Mouse (Mus musculus) testis, adult 2 months (tissue): Measurements from ENCODE around the gene Gal.

ENCODE experiments used
- CTCF ChIP-seq: fragments of 200-500 bp; IDR thresholded peaks from 2 replicates; pipeline ENCODE4 v1.5.1; 2012; ENCODE audit warnings: low read depth, mild to moderate bottlenecking, inconsistent platforms, low read length, moderate library complexity; ENCODE audit not compliant: control insufficient read depth, insufficient read depth, insufficient replicate concordance
- POLR2A ChIP-seq: fragments of 200-500 bp; IDR thresholded peaks from 2 replicates; pipeline ENCODE4 v1.6.1; 2012; ENCODE audit warnings: low read depth, mild to moderate bottlenecking, inconsistent platforms, low read length, moderate library complexity; ENCODE audit not compliant: control insufficient read depth

GRCm38 (mm10) chr19:3365089-3365488 lies 49.3 kb downstream of the Gal start:
- no peak for TF ChIP-seq POLR2A
- no peak for TF ChIP-seq CTCF
